Mouse (Mus musculus): ENCODE results near the gene Kpna1.

DNA sequence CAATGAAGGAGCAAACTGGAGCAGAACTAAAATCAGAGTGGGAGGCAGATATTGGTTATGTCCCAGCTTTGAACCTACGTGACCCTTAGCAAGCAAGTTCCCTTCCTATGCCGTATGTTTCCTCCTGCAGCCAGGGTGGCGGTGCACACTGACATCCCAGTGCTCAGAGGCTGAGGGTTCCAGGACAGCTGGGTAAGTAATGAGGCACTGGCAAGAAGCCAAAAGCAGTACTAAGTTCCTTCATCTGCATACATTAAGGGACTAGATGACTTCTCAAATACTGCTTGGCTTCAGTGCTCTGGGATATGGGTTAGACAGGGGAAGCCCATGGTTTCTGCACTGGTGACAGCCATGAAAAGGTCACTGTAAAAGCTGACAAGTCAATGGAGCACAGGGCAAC lies 89.8 kb downstream of the Kpna1 start:
- TF ChIP-seq USF1 (IDR thresholded peaks at IDR 0.05; ENCODE audit: low read depth), result no peak
- no peak for TF ChIP-seq MAX (IDR thresholded peaks at IDR 0.05; ENCODE audit: low read depth)
- TF ChIP-seq E2F4 (IDR thresholded peaks at IDR 0.05; ENCODE audit: insufficient read depth), result no peak
